Mouse (Mus musculus) cerebellum, postnatal 36 days (tissue): ENCODE measurements at regions not wholly inside any gene's neighbourhood (a gene's known extent, or its start where the extent isn't known, plus 50 kb on each side); places are given as distances from the start of the nearest gene placed in this dataset.
A peak's percentile ranks its signal among the peaks of the same experiment; 100 is the strongest.

Source experiments
- DNase-seq, 2 experiments: peaks; one replicate each; pipeline ENCODE4 v3.0.0; 2021 to 2022; ENCODE audit warnings: mixed read lengths in 2 of 2

GRCm38 (mm10) chr13:84345791-84346511 is 123.9 kb downstream of the Tmem161b start:
- DNase-seq = peak; percentile 36 to 54

DNA sequence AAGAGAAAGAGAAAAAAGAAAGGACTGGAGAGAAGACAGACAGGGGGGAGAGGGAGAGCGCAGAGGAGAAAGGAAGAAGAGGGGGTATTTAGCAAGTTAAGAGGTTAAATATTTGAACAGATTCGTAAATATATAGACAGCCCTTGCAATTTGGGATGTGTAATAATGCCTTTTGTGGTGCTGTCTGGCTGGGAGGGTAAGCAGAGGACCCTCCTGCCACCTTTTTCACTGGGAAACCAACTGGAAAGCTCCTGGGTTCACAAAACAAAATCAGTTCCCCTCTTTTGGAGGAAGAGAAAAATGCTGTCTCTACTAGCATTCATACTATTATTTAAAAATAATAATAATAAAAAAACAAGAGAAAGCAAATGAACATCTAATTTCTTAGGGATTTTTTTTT is 124.5 kb downstream of the Tmem161b start:
- DNase-seq = peak in 1 of 2 experiments; percentile 22

DNA sequence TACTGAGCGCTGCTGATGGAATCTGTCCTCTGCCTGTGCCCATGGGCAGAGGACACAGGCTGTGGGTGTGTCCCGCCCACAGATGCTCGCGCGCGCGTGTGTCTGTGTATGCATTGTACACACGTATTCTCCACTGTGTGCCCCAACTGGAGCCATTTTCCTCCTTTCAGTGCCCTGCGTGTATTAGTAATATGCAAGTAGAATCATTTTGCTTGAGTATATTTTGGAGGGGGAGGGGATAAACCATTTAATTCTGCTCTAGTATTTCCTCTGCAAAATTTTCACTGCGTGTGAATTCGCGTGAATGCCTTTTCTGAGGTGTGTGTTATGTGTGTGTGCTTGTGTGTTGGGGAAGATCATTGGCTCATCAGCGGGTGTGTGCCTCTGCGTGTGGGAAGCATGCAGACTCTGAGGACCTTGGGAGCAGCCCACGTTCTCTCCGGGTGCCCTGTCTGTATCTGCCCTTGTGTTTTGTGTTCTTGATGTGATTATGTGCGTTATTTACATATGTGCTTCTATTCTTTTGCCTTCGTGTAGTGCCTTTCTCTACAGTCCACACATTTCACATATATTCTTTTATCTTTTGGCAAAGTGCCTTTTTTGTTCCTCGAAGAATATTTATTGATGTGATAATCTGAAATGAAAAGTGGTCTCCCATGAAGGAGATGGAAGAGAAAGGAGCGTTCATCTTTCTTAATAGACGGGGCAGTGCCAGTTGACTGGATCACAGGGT is 125.3 kb downstream of the Tmem161b start:
- DNase-seq = peak; percentile 61 to 69

GRCm38 (mm10) chr13:84347914-84348700 is 126.0 kb downstream of the Tmem161b start:
- peak; percentile 99 to 100 for DNase-seq

DNA sequence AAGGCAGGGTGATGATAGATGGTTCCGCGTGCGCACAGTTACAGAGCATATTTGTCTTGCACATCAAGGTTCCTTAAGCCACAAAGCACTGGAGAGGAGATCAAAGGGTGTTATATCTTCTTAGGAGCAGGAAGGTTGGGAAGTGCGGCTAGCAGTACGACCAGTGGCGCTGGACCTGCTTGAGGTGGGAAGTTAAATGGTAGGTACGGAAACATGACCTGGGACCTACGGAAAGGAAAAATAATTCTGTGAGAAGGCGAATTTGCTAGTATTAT is 126.5 kb downstream of the Tmem161b start:
- DNase-seq = peak in 1 of 2 experiments; percentile 34

DNA sequence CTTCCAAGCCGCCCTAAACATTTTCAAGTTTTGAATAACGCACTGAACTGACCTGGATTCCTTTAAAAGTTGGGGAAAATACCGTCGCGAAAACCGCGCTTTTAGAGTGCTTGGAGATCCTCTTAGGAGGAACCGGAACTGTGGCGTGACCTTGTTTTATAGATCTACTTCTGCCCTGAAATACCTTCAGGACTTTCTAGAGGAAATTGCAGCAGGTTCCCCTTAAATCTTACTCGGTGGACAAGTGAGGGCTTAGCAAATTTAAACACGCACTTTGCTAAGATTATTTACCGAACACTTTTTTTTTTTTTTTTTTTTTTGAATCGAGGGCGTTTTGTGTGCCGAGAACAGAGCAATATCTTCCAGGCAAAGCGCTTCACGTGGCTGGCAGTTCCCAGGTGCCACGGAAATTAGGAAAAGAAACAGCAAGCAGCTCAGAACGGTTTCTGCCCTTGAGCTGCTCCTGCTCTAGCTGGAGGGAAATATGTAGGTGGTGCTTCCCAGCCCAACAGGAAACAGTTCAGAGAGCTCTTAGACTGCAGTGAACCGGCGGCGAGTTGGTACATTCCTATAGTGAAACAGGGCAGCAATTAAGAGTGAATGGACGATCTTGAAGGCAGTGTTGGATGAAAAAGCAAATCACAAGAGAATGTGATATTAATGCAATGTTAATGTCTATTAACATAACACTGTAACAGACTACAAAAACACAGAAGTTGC is 127.1 kb downstream of the Tmem161b start:
- DNase-seq = peak; percentile 72 to 82

- no peak for DNase-seq
These were observed 127.6 kb downstream of the Tmem161b start for GRCm38 (mm10) chr13:84349721-84350040.

GRCm38 (mm10) chr13:84350791-84351190 is 128.7 kb downstream of the Tmem161b start:
- no peak for DNase-seq

GRCm38 (mm10) chr13:84356455-84356854 is 134.4 kb downstream of the Tmem161b start:
- no peak for DNase-seq

DNA sequence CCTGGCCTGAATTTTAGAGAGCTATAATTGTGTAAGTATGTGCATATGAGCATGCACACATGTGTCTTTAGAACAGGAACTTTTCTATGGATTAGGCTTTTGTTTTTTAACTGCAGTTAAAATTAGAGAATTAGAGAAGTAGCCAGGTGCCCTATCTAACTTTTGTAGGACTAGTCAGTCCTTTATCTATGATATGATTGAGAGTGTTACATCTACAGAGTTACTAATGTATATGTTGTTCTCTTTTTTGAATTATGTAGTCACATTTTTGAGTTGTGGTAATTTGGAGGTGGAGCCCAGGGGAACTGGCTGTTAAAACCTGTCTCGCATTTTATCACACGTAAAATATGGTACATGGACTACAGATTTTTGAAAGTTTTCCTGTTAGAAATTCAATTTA is 138.4 kb downstream of the Tmem161b start:
- DNase-seq = no peak

- no peak for DNase-seq
These were observed 142.0 kb downstream of the Tmem161b start for GRCm38 (mm10) chr13:84364069-84364468.

DNA sequence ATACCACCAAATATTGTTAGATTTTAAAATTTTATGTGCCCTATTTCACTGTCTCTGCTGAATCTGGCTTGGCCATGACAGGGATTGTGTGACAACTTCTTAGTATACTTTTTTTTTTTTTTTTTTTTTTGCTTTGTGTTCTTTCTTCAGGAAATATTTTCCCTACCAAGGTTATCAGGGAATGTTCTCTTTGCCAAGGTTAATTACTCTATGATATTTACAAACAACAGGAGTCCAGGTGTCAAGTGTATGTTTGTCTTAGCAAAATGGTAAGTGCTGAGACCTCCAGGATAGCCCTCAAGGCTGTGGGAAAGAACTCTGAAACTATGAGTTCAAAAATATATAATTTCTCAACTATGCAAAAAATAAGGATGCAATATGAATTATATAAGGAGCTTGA is 143.4 kb downstream of the Tmem161b start:
- DNase-seq = no peak

DNA sequence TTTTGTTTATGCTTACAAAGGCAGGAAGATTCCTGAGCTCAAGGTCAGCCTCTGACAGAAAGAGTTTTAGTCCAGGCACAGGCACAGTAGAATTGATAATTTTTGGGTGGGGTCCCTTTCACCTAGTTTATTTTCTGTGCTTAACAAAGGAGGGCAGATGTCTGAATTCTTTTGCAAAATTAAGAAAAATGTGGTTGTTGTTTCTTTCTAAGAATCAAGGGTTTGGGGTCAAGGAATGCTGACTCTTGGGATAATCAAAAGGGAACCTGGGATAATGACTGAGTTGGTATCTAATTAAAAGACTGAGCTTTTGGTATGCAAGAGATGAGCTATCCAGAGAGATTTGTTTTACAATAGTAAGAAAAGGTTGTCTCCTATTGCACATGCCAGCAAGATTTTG is 143.9 kb downstream of the Tmem161b start:
- DNase-seq = no peak

- DNase-seq = no peak
These were observed 144.7 kb downstream of the Tmem161b start for GRCm38 (mm10) chr13:84366839-84367238.

- DNase-seq = no peak
These were observed 146.1 kb downstream of the Tmem161b start for GRCm38 (mm10) chr13:84368225-84368624.

DNA sequence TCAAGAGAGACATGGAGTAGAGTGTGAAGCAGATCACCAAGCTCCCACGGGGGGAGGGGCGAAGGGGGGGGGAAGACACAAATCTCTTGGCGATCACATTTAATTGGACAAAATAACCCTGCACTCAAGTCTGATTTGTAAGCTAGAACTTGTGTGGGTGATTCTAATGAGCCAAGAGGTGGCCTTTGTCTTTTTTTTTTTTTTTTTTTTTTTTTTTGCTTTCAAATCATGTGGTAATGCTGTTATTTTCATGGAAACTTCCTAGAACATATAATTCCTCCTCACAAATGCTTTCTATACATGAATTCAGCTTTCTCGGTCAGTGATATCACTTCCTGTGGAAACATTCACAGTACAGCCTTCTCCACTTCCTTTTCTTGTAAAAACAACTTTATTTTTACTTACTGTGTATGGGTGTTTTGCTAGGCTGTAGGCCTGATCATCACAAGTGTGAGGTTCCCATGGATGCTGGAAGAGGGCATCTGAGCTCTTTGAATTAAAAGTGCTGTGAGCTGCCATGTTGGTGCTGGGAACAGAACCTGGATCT is 152.7 kb downstream of the Tmem161b start:
- DNase-seq = no peak

- DNase-seq = no peak
These were observed 153.8 kb downstream of the Tmem161b start for GRCm38 (mm10) chr13:84375941-84376340.

DNA sequence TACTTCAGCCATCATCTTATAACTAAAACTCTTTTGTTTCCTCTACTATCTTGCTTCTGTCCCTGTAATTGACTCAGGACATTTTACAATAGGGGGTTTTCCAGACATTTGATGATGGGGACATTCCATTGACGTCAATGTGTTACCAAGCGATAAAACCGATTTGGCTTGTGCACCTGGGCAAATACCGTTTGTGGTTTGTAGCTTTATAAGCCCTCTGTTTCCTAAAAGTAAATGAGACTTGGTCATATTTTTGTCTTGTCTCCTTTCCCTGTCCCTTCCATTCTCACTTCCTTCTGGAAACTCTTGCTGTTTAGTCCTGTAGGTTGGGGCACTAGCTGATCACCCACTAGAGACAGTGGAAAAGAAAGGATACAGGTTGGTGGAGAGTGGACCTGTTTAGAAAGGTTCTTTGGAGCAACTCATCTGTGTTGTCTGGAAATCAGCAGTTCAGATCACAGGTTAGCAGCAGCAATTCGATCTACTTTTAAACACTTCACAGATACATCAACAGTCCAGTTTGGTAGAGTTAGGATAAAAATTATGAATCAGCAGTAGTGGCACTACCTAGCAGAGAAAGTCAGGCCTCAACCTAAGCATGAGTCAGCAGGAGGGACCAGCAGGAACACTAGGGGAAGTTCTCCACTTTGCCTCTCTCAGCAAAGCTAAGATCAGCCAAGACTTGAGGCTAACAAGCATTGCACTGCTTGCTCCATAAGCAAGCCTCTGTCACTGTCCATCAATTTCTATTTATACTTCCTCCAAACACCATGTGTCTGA is 156.6 kb downstream of the Tmem161b start:
- no peak for DNase-seq

GRCm38 (mm10) chr13:84391554-84391953 is 169.5 kb downstream of the Tmem161b start:
- no peak for DNase-seq

- no peak for DNase-seq
These were observed 176.6 kb downstream of the Tmem161b start for GRCm38 (mm10) chr13:84398476-84399344.
